Mouse (Mus musculus) lung, postnatal 0 days (tissue): Measurements from ENCODE around the gene Hmgxb4. TPM values are rescaled to one million over a fixed set of nuclear protein-coding genes. Genes with fewer than 3 reads are reported as not detected.
"Not testable (repeated sequence)": the region's sequence is repeated elsewhere in the genome, so short reads cannot be mapped to it uniquely, and the experiment has no call there.

Experiments
- ATAC-seq: fragments of 200-750 bp; cut with Nextera tagmentation; 2 replicates; pipeline ENCODE4 v1.8.0; 2017; ENCODE audit warnings: moderate library complexity
- DNase-seq: peaks from one replicate; pipeline ENCODE4 v3.0.0-alpha.2; 2016; ENCODE audit warnings: low spot score
- H3K27ac ChIP-seq: fragments of 300-500 bp; sonication (generic); 2 replicates; pipeline ENCODE4 v1.5.1; 2014; ENCODE audit warnings: antibody characterized with exemption, mild to moderate bottlenecking, low read length, mixed read lengths
- H3K27me3 ChIP-seq: fragments of 300-500 bp; sonication (generic); replicated peaks from 2 replicates; pipeline ENCODE4 v1.6.1; 2014; ENCODE audit warnings: low read length, mixed read lengths; ENCODE audit not compliant: insufficient read depth
- H3K36me3 ChIP-seq: fragments of 300-500 bp; sonication (generic); 2 replicates; pipeline ENCODE4 v1.6.1; 2014; ENCODE audit warnings: low read length, mixed read lengths; ENCODE audit not compliant: insufficient read depth
- H3K4me1 ChIP-seq: fragments of 300-500 bp; sonication (generic); 2 replicates; pipeline ENCODE4 v1.6.1; 2014; ENCODE audit warnings: antibody characterized with exemption, low read depth, low read length, mixed read lengths; ENCODE audit not compliant: insufficient read depth
- H3K4me2 ChIP-seq: fragments of 300-500 bp; sonication (generic); replicated peaks from 2 replicates; pipeline ENCODE4 v1.6.1; 2014; ENCODE audit warnings: low read depth, mild to moderate bottlenecking, low read length, moderate library complexity, mixed read lengths
- H3K4me3 ChIP-seq: fragments of 300-500 bp; sonication (generic); 2 replicates; pipeline ENCODE4 v1.5.1; 2014; ENCODE audit warnings: low read depth, low read length
- H3K9ac ChIP-seq: fragments of 300-500 bp; sonication (generic); replicated peaks from 2 replicates; pipeline ENCODE4 v1.6.1; 2014; ENCODE audit warnings: low read depth, mild to moderate bottlenecking
- H3K9me3 ChIP-seq: fragments of 300-500 bp; sonication (generic); 2 replicates; pipeline ENCODE4 v1.6.1; 2016; ENCODE audit warnings: low read length, mixed read lengths
- CTCF ChIP-seq: IDR thresholded peaks from 2 replicates; pipeline ENCODE4 v1.5.1; 2016; ENCODE audit warnings: antibody characterized with exemption, mild to moderate bottlenecking
- EP300 ChIP-seq: IDR thresholded peaks from 2 replicates; pipeline ENCODE4 v1.6.1; 2016; ENCODE audit warnings: antibody characterized with exemption, mild to moderate bottlenecking, control low read depth
- WGBS: fragments of 180-500 bp; shearing (Covaris S2); extraction: QIAGEN DNeasy Blood & Tissue Kit; methylation state at CpG from one replicate; pipeline ENCODE4 v1.1.7; 2014; 5-methylcytosine and 5-hydroxymethylcytosine counted together
- polyA plus RNA-seq: library from polyadenylated mRNA; unstranded; fragments of >200 nt; fragmentation: Nextera tagmentation; extraction: Ambion mirVana; gene quantifications from 2 replicates; pipeline ENCODE4 v1.2.1, GENCODE M21; 2015

Gene Hmgxb4
- polyA plus RNA-seq: 17.9 and 21.2 TPM in 2 replicates

- H3K36me3 ChIP-seq: no peaks in the 10 kb centered on the region
- H3K4me2 ChIP-seq: peak within 1 kb of the TSS; percentile 80
- ATAC-seq (no peak), DNase-seq (peak; percentile 4)
- TF ChIP-seq CTCF (no peak), EP300 (no peak)
- H3K4me3 ChIP-seq: peak within 1 kb of the TSS; percentile 89
- 10% methylated on average over 8 of the region's 8 CpGs for WGBS
- H3K4me1 ChIP-seq: 0 out of 2 replicates have a peak, but pooled peaks cover 5% of the 10 kb centered on the region
- H3K27me3 ChIP-seq: no peaks in the 10 kb centered on the region
- peak within 1 kb of the TSS; percentile 94 for H3K27ac ChIP-seq
- H3K9me3 ChIP-seq: no peaks in the 10 kb centered on the region
- peak within 1 kb of the TSS; percentile 99 for H3K9ac ChIP-seq
Observed at GRCm38 (mm10) chr8:74993081-74993474, at the start of gene Hmgxb4. Hmgxb4 (plus strand) TSS chr8:74993356.

- Histone ChIP-seq H3K4me1 (no peaks in the 10 kb centered on the region), H3K36me3 (no peaks in the 10 kb centered on the region), H3K9ac (no peak overlapping the region), H3K27ac (no peak overlapping the region), H3K9me3 (no peaks in the 10 kb centered on the region), H3K27me3 (no peaks in the 10 kb centered on the region), H3K4me2 (no peak overlapping the region), H3K4me3 (no peak overlapping the region)
- TF ChIP-seq CTCF: no peak
- no peak for TF ChIP-seq EP300
- DNase-seq: no peak
- 65% methylated on average over 1 of the region's 1 CpGs for WGBS
- no peak for ATAC-seq
Observed at GRCm38 (mm10) chr8:74949445-74949844, 43.7 kb upstream of the Hmgxb4 start.

DNA sequence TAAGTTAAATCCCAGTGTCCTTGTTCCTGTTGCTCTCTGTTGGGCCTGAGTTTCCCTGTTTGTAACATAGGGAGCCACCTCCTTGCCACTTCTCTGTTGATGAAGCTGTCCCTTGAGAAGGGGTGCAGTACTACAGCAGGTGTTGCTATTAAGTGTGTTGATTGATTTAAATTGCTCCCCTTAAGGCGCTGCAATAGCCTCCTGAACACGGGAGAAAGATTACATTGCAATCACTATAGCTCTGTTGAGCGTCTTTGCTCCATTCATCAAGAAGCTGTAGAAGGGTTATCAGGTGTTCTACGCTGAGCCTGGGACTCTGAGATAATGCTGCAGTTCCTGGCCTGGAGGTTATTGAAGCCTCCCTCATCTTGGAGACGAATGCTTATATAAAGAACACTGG, 29.2 kb upstream of the Hmgxb4 start:
- H3K4me1 ChIP-seq: no peaks in the 10 kb centered on the region
- no peak overlapping the region for H3K27ac ChIP-seq
- no peaks in the 10 kb centered on the region for H3K36me3 ChIP-seq
- H3K4me2 ChIP-seq: no peak overlapping the region
- H3K4me3 ChIP-seq: no peak overlapping the region
- H3K9me3 ChIP-seq: no peaks in the 10 kb centered on the region
- no peak for DNase-seq
- TF ChIP-seq EP300 (no peak), CTCF (no peak)
- ATAC-seq: no peak
- H3K27me3 ChIP-seq: no peaks in the 10 kb centered on the region
- H3K9ac ChIP-seq: no peak overlapping the region
- 61% methylated on average over 5 of the region's 5 CpGs for WGBS

GRCm38 (mm10) chr8:74970286-74970685, 22.9 kb upstream of the Hmgxb4 start:
- H3K27me3 ChIP-seq, H3K36me3 ChIP-seq, H3K27ac ChIP-seq, H3K9me3 ChIP-seq, ATAC-seq, H3K4me2 ChIP-seq, H3K9ac ChIP-seq, H3K4me1 ChIP-seq, DNase-seq, H3K4me3 ChIP-seq: not testable (repeated sequence)
- 90% methylated on average over 3 of the region's 3 CpGs for WGBS

DNA sequence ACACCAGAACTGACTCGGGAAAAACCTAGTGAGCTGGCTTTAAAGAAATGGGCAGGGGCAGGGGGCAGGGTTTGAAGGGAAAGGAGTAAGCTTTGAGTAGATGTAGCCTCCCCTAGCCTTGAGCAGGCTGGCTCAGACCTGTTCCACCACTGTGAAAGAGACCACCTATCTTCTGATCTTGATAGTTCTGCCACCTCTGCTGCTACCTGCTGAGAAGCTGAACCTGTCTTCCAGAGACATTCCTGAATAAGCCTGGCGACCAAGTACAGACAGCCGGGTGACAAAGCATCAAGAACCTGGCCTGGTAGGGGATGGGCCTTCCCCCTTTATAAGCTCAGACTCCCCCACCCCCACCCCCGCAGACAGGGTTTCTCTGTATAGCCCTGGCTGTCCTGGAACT, 21.5 kb upstream of the Hmgxb4 start:
- 68% methylated on average over 4 of the region's 4 CpGs for WGBS

GRCm38 (mm10) chr8:74972322-74972883, 20.8 kb upstream of the Hmgxb4 start:
- H3K36me3 ChIP-seq: no peaks in the 10 kb centered on the region
- H3K4me2 ChIP-seq: no peak overlapping the region
- no peak overlapping the region for H3K27ac ChIP-seq
- TF ChIP-seq CTCF: no peak
- TF ChIP-seq EP300: no peak
- H3K27me3 ChIP-seq: no peaks in the 10 kb centered on the region
- DNase-seq (no peak), ATAC-seq (no peak)
- no peak overlapping the region for H3K4me3 ChIP-seq
- 68% methylated on average over 7 of the region's 7 CpGs for WGBS
- H3K9ac ChIP-seq: no peak overlapping the region
- H3K4me1 ChIP-seq: no peaks in the 10 kb centered on the region
- no peaks in the 10 kb centered on the region for H3K9me3 ChIP-seq

More for the DNA sequence above, 21.5 kb upstream of the Hmgxb4 start:
- no peaks in the 10 kb centered on the region for H3K36me3 ChIP-seq
- H3K9me3 ChIP-seq: no peaks in the 10 kb centered on the region
- no peak overlapping the region for H3K9ac ChIP-seq
- no peaks in the 10 kb centered on the region for H3K27me3 ChIP-seq
- no peak for ATAC-seq
- no peaks in the 10 kb centered on the region for H3K4me1 ChIP-seq
- TF ChIP-seq EP300 (no peak), CTCF (no peak)
- DNase-seq: no peak
- no peak overlapping the region for H3K4me2 ChIP-seq
- no peak overlapping the region for H3K4me3 ChIP-seq
- no peak overlapping the region for H3K27ac ChIP-seq
